Mouse (Mus musculus) 416B (cell line): ENCODE results near the gene Gm17349.

ENCODE experiments used
- DNase-seq: peaks from one replicate; pipeline ENCODE4 v3.0.0; 2011; ENCODE audit warnings: low read depth

Gene Gm17349

DNA sequence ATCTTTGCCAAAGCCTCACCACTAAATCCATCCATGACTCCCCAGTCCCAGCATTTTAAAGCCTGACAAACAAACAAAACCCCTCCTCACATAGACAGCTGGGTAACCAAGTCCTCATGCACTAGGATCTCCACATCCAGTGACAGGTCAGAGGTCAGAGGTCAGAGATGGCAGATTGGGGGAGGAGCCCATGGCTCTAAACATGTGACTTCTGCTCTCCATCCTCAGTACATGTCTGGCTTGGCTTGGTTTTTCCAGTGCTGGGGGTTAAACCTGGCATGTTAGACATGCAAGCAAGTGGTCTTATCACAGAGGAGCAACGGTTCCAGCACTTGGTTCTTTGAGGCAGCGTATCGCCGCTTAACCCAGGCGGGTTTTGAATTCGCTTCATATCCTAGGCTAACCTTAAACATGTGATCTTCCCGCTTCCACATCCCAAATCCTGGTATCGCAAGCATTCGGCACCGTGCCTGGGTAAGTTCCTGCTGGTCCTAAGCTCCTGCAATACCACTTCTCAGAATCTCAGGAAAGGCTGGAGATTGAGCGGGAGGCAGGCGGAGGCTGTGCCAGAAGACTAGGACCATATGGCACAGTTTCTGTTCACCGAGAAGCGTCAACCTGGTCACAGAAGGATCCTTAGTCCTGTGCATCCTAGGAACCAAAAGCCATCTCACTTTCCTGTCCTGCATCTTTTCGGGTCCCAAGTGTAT lies 44.0 kb downstream of the Gm17349 start:
- no peak for DNase-seq

DNA sequence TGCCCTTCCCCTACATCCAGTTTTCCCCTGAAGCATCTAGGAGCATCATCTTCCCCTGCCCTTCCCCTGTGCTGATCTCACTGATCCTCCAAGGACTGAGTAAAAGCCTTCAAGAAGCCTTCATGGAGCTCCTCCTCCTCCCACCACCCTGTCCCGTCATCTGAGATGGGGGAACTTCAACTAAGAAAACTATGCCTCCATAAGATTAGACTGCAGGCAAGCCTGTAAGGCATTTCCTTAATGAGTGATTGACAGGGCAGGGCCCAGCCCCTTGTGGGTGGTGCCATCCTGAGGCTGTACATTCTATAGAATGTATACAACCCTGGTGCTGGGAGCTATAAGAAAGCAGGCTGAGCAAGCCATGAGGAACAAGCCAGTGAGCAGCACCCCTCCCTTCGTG lies 46.9 kb downstream of the Gm17349 start:
- no peak for DNase-seq

DNA sequence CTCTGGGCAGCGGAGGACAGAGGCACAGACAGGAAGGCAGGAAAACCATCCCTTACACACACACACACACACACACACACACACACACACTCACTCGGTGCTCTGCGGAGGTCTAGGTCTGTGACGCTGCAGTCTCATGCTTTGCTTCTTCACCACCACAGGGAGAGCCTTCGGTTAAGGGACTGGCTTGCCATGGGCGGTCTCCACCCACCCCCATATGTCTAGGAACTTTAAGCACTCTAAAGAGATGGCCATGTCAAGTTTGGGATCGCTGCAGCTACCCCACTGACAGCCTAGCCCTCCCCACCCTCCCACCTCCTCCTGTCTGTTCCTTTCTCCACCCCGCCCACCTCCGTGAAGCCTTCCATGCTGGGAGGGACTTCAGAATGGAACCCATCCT lies 49.3 kb downstream of the Gm17349 start:
- DNase-seq = peak; percentile 50

DNA sequence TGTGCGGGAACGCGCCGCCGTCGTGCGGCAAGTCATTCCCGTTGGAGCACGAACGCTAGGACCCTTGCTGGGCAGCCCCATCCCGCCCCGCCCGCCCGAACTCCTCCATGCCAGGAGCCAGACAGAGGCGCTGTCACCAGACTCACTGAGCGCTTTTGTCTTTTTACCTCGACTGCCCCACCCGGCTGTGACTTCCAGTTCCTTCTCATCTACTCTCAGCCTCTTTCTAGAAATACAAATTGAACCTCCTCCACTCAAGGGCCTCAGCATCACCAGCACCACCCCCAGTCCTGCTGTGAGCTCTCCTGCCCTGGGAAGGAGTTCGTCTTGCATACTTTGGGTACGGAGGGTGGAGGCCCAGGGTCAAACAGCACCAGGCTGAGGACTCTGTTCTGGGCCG lies 51.4 kb downstream of the Gm17349 start:
- DNase-seq = no peak

DNA sequence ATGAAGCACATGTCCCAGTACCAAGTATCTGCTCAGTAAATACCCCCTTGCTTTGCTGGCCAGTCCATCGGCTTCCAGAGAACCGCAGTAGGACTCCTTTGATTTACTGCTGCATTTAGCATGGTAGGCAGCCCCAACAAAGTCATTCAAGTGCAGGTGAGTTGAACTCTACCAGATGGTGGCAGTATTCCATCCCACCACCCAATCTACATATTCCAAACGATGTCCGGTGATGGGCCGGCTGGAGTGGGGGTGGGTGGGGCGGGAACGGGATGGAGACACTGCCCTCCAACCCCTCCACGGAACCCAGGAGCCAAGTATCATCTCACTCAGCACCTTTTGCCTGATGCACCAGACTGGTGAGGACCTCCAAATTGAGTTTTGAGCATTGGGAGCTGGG lies 52.0 kb downstream of the Gm17349 start:
- peak; percentile 44 for DNase-seq
